Mouse (Mus musculus) kidney, adult 9 months (tissue): ENCODE measurements around the gene Chmp4b.

Experiments used
- DNase-seq: peaks from one replicate; pipeline ENCODE4 v3.0.0; 2022

The Chmp4b gene

GRCm38 (mm10) chr2:154651363-154651762, at the start of gene Chmp4b:
Gene Chmp4b (plus strand): TSS chr2:154651705.
- DNase-seq, result peak; percentile 69

GRCm38 (mm10) chr2:154603007-154603637, 48.4 kb upstream of the Chmp4b start:
- peak; percentile 79 for DNase-seq

DNA sequence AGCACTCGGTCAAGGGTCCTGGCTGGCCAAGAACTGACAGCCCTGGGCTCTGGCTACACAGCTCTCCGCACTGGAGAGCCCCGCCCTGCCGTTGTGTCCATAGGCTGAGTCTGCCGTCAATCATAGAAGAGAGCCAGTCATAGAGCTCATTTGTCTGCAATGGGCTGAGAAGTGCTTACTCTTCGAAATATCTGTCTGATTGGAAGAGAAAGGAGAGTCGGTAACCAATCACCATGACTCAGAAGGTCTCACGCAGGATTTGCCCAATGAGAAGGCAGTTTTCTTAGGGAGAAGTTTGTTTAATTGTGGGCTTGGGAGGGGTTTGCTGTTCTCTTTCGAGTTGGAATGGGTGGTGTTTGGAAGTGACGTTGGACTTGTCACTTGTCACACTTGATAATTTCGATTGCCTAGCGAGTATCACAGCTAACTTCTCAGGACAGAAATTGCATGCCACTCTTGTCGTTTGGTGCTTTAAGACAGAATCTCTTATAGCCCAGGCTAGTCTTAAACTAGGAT, 47.8 kb upstream of the Chmp4b start, which contains the start of gene Pxmp4:
Pxmp4 (minus strand) TSS at position 71 of the 516 bp plus-strand sequence.
- peak; percentile 100 for DNase-seq

DNA sequence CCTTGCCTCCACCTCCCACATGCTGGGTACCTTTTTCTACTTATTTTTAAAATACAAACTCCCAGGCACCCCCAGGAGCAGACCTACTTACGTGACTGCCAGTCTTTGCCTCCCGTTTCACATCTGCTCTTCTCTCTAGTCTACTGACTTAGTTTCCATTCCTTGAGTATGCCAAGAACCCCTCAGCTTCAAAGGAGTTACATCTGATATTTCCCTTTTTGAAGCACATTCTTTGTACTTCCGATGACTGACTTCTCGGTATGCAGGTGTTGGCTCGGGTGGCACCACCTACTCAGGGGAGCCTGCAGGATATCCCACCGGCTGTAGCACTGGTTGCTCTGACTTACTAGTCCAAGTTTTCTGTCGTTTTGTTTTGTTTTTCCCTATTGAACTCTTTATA, 47.3 kb upstream of the Chmp4b start:
- DNase-seq, result no peak

GRCm38 (mm10) chr2:154606965-154607364, 44.5 kb upstream of the Chmp4b start:
- no peak for DNase-seq

GRCm38 (mm10) chr2:154609050-154609767, 42.3 kb upstream of the Chmp4b start:
- DNase-seq, result no peak

GRCm38 (mm10) chr2:154613118-154614115, 38.1 kb upstream of the Chmp4b start, which contains the start of the genes Zfp341 and 4930519P11Rik:
Gene Zfp341 (plus strand): TSS chr2:154613297.
Gene 4930519P11Rik (minus strand): TSS chr2:154613437.
- DNase-seq, result peak; percentile 91

DNA sequence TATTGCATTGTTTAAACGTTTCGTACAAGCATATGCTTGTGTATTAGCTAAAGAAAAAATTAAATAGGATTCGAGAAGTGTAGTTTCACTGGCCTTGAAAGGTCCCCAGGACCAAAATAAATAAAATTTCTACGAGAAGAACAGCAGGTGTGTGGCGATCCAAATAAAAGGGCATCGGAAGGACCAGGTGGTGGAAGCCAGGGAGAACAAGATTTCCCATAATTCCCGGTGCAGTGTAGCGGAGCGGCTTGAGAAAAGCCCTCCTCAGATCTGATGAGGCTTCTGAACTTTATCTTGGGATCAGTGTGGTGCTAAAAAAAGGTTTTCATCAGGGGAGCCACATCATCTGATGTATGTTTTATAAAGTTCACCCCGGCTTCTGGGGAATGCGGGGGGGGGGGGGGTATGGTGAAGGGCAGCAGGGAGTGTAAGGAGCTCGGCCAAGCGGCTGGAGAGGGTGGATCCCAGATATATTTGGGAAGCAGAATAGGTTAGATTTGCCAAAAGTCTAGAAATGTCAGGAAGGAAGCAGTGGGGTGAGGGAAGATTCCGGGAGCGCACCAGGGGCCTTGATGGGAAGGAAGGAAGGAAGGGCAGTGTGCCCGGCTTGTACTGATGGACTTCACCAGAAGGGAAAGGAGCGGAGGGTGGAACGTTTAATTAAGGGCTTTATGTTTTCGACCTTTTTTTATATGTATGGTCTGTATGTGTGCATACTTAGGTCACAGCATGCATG, 36.5 kb upstream of the Chmp4b start:
- no peak for DNase-seq

DNA sequence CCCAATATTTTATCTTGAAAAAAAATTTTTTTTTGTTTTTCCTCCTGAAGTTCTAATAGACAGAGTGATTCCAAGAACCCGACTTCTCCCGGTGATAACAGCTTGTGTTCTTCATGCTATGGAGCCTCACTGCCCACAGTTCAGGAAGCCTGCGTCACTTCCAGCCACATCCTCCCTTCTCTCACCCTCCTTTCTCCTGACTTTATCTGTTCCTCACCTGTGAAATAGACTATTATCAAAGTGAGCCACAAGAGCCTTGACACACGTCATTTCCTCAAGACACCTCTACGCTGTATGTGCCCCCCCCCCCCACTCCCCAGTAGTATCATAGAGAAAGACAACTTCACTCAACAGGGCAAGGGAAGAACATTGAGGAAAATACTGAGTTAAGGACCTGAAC, 35.8 kb upstream of the Chmp4b start:
- DNase-seq, result no peak

DNA sequence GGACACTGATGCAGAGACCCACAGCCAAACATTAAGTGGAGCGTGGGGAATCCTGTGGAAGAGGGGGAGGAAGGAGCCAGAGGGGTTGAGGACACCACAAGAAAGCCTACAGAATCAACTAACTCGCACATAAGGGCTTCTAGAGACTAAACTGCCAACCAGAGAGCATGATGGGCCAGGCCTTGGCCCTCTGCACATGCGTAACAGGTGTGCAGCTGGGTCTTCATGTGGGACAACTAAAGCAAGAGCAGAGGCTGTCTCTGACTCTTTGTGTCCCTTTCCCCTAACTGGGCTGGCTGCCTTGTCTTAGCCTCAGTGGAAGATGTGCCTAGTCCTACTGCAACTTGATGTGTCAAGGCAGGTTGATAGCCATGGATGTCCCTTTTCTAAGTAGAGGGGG, 34.4 kb upstream of the Chmp4b start:
- no peak for DNase-seq

- peak; percentile 53 for DNase-seq
Measured at GRCm38 (mm10) chr2:154621684-154622083, 29.8 kb upstream of the Chmp4b start.

DNA sequence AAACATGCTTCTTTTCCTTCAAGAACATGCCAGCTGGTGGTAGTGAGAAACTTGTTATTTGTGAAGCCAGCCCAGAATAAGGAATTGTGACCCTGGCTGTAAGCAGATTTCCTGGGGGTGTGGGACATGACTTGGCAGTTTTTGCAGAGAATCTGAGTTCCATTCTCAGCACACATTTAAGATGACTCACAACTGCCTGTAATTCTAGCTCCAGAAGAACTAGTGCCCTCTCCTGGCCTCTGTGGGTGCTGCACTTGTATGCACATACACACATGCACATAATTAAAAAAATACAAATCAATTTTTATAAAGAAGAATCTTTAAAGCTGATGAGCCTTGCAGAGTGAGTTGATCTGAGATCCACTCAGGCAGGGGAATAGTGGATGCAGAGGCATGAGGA, 27.4 kb upstream of the Chmp4b start:
- no peak for DNase-seq

- no peak for DNase-seq
Measured at GRCm38 (mm10) chr2:154630531-154630930, 21.0 kb upstream of the Chmp4b start.

DNA sequence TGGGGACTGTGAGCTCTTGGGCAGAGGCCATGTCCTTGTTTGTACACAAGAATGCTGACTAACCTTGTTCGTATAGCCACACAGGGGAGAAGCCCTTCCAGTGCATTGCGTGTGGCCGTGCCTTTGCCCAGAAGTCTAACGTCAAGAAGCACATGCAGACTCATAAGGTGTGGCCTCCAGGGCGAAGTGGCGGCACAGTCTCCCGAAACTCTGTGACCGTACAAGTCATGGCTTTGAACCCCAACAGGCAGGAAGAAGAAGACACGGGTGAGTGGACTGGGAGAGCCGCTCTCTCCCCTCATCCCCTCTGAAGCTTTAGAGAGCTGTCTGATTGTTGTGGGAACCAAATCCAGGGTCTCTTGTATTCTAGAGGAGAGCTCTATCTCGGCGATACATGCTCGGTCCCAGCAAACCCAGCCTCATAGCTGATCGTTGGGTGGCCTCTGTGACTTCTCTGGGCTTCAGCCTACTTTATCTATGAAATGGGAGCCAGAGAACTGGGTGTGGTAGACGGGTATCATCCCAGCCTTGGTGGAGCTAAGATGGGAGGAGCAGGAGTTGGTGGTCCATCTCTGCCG, 19.2 kb upstream of the Chmp4b start:
- DNase-seq, result no peak

GRCm38 (mm10) chr2:154633039-154633742, 18.3 kb upstream of the Chmp4b start:
- no peak for DNase-seq

- no peak for DNase-seq
Measured at GRCm38 (mm10) chr2:154633876-154634644, 17.4 kb upstream of the Chmp4b start.

DNA sequence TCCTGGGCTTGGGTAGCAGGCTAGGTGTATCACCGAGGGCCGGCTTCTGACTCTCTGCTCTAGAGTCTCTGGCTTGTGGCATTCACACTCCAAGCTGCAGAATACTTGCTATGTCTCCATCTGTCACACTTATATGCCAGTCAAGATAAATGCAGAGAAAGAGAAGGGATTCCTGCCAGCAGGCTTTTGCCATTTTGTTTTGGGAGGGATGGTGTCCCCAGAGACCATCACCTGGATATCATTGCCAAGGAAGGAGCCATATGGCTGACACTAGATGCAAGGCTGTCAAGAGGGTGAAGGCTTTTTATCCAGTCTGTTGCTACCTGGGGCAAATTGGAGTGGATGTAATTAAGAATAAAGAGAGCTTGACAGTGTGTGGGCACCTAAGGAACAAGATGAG, 15.7 kb upstream of the Chmp4b start:
- no peak for DNase-seq

GRCm38 (mm10) chr2:154638521-154638920, 13.0 kb upstream of the Chmp4b start:
- no peak for DNase-seq

- DNase-seq, result no peak
Measured at GRCm38 (mm10) chr2:154639115-154639514, 12.4 kb upstream of the Chmp4b start.

DNA sequence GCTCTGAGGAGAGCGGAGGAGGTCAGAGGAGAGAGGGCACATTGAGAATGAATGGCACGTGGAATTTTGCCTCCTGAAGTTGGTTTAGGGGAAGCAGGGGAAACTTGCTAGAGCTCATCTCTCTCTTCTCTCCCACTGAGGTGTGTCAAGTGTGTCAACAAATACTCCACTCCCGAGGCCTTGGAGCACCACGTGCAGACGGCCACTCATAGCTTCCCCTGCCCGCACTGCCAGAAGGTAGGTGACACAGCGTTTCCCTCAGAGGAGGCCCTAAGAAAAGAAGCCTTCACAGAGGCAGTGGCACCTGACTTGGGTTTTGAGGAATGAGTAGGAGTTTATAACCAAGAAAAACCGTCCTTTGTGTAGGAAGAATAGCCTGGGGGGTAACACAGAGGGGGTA, 10.3 kb upstream of the Chmp4b start:
- DNase-seq, result no peak
